Mouse (Mus musculus): ENCODE data around the gene Snrnp35.

Gene Snrnp35

DNA sequence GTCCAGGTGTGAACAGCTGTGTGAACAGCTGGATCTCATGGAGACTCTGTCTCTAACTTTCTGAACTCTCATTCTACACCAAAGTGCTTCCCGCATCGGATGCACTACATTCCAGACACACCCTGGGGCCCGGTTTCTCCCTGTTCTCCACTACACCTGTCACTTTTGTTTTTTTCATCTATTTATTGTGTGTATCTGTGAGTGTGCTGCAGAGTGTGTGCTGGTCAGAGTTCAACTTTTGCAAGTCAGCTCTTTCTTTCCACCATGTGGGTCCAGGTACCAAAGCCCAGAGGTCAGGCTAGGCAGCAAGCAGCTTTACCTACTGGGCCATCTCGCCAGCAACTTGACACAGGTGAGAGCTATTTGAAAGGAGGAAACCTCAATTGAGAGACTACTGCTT lies 22.3 kb downstream of the Snrnp35 start:
- no peak for DNase-seq

- DNase-seq = no peak
Observed at GRCm38 (mm10) chr5:124506731-124507359, 23.9 kb downstream of the Snrnp35 start.

GRCm38 (mm10) chr5:124509200-124509599 lies 26.3 kb downstream of the Snrnp35 start:
- no peak for DNase-seq

DNA sequence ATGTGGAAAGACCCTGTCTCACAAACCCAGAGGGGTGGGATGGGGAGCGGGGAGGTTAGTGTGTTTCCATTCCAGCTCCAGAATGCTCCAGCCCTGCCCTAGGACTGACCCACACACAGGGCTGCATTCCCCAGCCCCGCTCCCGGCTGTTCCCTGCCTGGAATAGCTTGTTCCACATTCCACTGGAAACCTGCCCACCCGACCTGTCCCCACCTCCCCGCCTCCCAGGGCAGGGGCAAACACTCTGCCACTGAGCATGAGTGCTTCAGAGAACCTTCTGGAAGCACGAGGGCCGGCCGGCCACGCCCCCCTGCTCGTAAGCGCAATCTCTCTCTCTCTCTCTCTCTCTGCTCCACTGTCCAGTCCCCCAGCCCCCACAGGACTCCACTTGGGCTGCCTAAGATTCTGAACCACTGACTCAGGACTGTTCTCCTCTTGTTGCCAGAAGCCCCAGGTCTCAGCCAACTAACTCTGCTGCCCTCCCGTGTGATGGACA lies 26.9 kb downstream of the Snrnp35 start:
- DNase-seq = no peak

- no peak for DNase-seq
Observed at GRCm38 (mm10) chr5:124510536-124511050, 27.7 kb downstream of the Snrnp35 start.

DNA sequence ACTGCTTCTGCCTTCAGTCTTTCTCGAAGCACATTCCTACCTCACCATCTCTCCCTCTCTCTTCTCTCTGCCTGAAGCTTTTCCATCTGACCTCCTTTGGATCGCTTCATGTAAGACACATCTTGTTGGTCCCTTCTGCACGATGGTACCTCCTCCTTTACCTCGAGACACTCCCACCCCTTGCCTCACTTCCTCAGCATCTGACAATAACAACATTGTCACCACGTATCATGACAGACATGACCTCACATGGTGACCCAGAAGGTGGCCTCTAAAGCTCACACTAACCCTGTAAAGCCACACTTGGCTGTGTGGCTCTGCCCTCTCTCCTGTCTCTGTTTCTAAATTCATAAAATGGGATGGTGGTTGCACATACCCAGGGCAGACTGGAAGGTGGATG lies 32.9 kb downstream of the Snrnp35 start:
- no peak for DNase-seq

GRCm38 (mm10) chr5:124518648-124519047 lies 35.7 kb downstream of the Snrnp35 start:
- DNase-seq = no peak

DNA sequence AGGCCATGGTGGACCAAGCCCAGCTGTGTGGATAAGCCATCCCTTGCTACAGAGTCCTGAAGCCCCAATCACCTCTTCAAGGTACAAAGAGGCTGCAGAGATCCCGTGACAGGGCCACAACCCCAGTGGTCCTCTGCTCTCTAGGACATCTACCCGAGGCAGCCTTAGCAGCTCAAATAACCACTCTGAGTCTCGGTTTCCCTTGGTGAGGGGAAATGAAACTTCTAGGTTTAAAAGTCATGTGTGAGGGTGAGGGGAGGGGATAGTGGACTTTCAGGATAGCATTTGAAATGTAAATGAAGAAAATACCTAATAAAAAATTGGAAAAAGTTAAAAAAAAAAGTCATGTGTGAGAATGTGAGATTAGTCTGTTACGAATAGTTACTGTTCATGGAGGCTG lies 38.7 kb downstream of the Snrnp35 start:
- DNase-seq = no peak

- DNase-seq = no peak
Observed at GRCm38 (mm10) chr5:124523032-124523431, 40.1 kb downstream of the Snrnp35 start.

GRCm38 (mm10) chr5:124524943-124525342 lies 42.0 kb downstream of the Snrnp35 start:
- DNase-seq = no peak

- DNase-seq = no peak
Observed at GRCm38 (mm10) chr5:124528351-124528750, 45.4 kb downstream of the Snrnp35 start.

- DNase-seq = no peak
Observed at GRCm38 (mm10) chr5:124528791-124529190, 45.9 kb downstream of the Snrnp35 start.

DNA sequence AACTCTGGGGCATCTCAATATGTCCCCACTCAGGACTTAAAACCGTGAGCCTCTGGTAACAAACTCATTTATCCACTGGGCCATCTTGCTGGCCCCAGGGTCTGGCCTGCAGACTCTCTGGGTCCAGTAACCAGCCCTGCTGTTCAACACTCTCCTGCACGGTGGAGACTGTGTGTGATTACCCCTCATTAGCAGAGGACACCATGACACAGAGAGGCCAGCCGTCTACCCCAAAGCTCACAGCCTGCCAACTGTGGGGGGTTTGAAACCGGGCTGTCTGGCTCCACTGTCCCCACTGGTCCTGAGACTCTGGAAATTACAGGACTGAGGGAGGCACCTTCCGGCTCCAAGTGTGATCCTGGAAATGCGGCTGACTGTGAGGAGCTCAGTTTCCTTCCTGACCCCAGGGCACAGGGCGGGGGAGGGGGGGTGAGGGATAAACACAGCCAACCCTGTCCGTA lies 46.3 kb downstream of the Snrnp35 start:
- no peak for DNase-seq

GRCm38 (mm10) chr5:124529697-124530096 lies 46.8 kb downstream of the Snrnp35 start:
- DNase-seq = no peak

DNA sequence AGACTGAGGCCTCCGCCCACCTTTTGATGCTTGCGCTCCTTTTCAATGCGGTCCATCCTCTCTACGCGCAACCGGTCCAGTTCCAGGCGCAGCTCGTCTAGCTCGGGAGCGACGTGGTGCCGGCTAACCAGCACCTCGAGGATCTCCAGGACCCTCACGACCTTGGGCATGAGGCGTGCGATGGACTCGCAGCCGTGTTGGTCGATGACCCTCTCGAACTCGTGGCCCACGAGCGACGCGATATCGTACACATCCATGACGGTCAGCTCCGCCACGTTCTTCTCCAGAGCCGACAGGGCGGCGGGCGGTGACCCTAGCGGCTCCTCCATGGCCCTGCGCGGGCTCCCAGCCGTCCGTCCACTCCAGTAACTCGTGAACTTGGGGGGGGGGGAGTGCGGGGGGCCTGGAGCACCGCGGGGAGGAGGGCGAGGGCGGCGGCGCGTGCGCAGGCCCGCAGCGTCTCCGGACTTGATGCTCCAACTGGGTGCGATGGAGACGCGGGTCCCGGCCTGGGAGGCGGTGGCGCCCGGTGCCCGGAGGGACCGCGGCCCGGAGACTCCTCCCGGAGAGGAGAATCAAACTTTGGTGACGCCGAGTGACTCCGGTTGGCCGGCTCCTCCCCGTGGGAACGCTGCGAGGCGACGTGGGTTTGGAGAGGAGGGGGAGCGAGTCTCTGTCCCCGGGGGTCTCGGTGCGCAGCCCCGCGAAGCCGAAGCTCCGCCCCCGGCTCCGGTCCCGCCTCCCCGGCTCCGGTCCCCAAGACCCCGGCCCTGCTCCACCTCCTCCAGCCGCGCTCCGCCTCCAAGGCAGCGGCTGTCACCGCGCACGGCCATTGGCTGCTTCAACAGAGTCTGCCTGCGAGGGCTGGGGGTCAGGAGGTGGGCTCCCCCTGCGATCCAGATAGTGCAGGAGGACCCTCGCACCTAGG lies 48.0 kb downstream of the Snrnp35 start, which contains the start of gene Rilpl1:
TSS of gene Rilpl1 (minus strand) at position 737 of the 928 bp plus-strand sequence.
- peak; percentile 67 for DNase-seq

DNA sequence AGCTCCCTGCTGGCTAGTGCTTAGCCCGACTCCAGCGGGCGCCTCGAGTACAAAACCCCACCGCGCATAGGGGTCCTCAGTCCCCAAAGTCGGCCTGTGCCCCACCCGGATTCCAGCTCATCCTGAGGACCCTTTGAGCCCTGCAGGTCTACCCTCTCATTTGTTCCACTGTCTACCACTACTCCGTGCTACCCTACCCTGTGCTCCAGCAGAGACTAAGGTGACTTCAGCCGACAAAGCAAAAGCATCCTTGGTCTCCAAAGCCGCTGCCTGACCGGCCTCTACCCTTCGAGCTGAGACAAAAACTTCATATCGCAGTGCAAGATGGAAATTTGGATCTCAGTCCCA lies 48.6 kb downstream of the Snrnp35 start:
- DNase-seq = no peak

DNA sequence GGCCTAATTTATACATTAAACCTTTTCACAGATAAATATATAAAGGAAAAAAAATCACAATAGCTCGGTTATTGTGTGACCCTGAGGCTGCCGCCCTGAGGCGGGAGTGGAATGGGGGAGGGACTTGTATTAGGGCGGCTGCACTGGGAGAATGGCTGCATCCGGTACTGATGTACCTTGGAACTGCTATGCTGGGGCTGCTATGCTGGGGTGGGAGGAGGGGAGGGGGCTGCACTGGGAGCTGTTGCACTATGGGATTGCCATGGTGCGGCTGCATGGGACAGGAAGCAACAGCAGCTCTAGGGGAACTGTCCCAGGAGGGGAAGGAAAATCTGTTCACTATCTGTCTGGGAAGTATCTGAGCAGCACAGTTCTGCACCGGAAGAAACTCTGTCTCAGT lies 49.5 kb downstream of the Snrnp35 start:
- DNase-seq = no peak

GRCm38 (mm10) chr5:124535016-124535415 lies 52.1 kb downstream of the Snrnp35 start:
- DNase-seq = no peak

DNA sequence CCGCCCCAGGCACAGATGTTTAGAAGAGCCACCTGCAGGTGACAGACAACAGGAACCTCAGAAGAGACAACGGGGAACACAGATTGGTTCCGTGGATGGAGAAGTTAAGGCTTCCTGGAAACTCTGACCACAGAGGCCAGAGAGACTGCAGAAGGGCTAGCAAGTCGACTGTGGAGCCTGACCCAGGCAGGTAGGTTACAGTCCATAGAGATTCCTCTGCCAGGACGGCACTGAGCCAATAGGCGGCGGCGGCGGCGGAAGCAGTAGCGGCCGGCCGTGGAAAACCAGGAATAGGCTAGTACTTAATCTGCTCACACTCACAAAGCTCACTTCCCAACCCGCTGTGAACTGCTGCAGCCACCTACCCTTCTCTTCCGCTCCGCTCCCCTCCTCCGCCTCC lies 53.8 kb downstream of the Snrnp35 start:
- DNase-seq = no peak

- DNase-seq = peak; percentile 41
Observed at GRCm38 (mm10) chr5:124538813-124539792, 56.2 kb downstream of the Snrnp35 start.

DNA sequence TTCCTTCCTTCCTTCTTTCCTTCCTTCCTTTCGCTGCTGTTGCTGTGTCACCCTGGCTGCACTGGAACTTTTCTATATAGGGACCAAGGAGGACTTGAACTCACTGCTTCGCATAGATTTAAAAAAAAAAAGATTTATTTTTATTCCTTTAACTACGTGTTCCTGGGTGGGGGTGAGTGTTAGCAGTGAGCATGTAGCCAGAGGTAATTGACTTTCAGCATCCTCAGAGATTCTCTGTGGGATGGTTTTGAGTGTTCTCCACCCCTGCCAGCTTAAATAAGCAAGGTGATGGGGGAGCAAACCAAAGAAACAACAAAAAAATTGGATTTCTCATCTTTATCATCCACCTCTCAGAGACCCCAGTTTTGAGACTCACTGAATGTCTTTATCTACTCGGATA lies 57.0 kb downstream of the Snrnp35 start:
- DNase-seq = no peak

- peak; percentile 97 for DNase-seq
Observed at GRCm38 (mm10) chr5:124540383-124540786, 57.5 kb downstream of the Snrnp35 start, which contains the start of gene Tmed2. Gene Tmed2 (plus strand): TSS chr5:124540695.

All from cerebellum, adult 11 months (tissue).